Comparison of ENCODE assay signal across 23 mouse cellular contexts in genomic region chr10:121973281-121973680, GRCm38 (mm10).
"Had no signal": no experiment of that assay in that cellular context is flagged by ENCODE, and none has a peak within 500 bp of the region (broad histone marks: within the 10 kb centered on the region; RNA-seq: fewer than 3 reads in every experiment).

No protein-coding gene starts in this region.

- H3K27me3 ChIP-seq: liver, embryonic 13.5 days; liver, embryonic 15.5 days; lung, embryonic 15.5 days; midbrain, embryonic 12.5 days; neural tube, embryonic 13.5 days; neural tube, embryonic 15.5 days had no signal

- H3K27ac ChIP-seq: liver, embryonic 13.5 days; liver, embryonic 15.5 days; macrophage; midbrain, embryonic 12.5 days; neural tube, embryonic 13.5 days had no signal

- DNase-seq: liver, embryonic 13.5 days; liver, postnatal 0 days; lung, adult 2 months; lung, postnatal 14 days; lung, postnatal 36 days; midbrain, embryonic 14.5 days; retina, postnatal 1 day; right cerebral cortex, adult 18-20 months; right cerebral cortex, postnatal 25 days; right cerebral cortex, postnatal 4 days; spleen, adult 18-20 months; thymus, adult 18-20 months; thymus, postnatal 25 days; thymus, postnatal 4 days had no signal

- H3K36me3 ChIP-seq: liver, embryonic 13.5 days; liver, embryonic 15.5 days; lung, embryonic 15.5 days; midbrain, embryonic 10.5 days; midbrain, embryonic 12.5 days; neural tube, embryonic 13.5 days; neural tube, embryonic 15.5 days had no signal

- ATAC-seq: liver, postnatal 0 days; midbrain, embryonic 16.5 days had no signal

- H3K9me3 ChIP-seq: liver, embryonic 13.5 days; liver, embryonic 15.5 days; lung, embryonic 15.5 days; midbrain, embryonic 10.5 days; midbrain, embryonic 12.5 days; neural tube, embryonic 13.5 days; neural tube, embryonic 15.5 days had no signal

- H3K4me3 ChIP-seq: liver, embryonic 13.5 days; liver, embryonic 15.5 days; lung, embryonic 15.5 days; midbrain, embryonic 10.5 days; midbrain, embryonic 12.5 days; myocyte; neural tube, embryonic 13.5 days; neural tube, embryonic 15.5 days had no signal
